Mouse (Mus musculus): ENCODE measurements at regions not wholly inside any gene's neighbourhood (a gene's known extent, or its start where the extent isn't known, plus 50 kb on each side); places are given as distances from the start of the nearest gene placed in this dataset.

- TF ChIP-seq CTCF (IDR thresholded peaks at IDR 0.05; ENCODE audit: low read depth): no peak
- no peak for TF ChIP-seq EP300 (optimal IDR thresholded peaks at IDR 0.05)
Observed at GRCm38 (mm10) chr14:102216581-102217368, 487.0 kb downstream of the Lmo7 start.

Data from stomach, postnatal 0 days (tissue).